Mouse (Mus musculus) left cerebral cortex, adult 2 months (tissue): Measurements from ENCODE around the gene Nol6. TPM values are rescaled to one million over a fixed set of nuclear protein-coding genes. Genes with fewer than 3 reads are reported as not detected.

Source experiments
- DNase-seq, 2 experiments: peaks; one replicate each; pipeline ENCODE4 v3.0.0; 2021 to 2022; ENCODE audit warnings: low spot score in 2 of 2, mixed read lengths in 1 of 2; ENCODE audit errors: extremely low spot score in 1 of 2
- H3K27ac ChIP-seq: fragments of 200-600 bp; 2 replicates; pipeline ENCODE4 v1.8.1; 2022
- H3K4me3 ChIP-seq: fragments of 200-600 bp; 2 replicates; pipeline ENCODE4 v1.8.1; 2022
- CTCF ChIP-seq: fragments of 200-600 bp; IDR thresholded peaks from 2 replicates; pipeline ENCODE4 v1.8.1; 2022; ENCODE audit warnings: antibody characterized with exemption, mild to moderate bottlenecking, moderate library complexity
- intact Hi-C: fragments of 180-260 bp; cut with DNase I; formaldehyde crosslinking; loops from one replicate; pipeline ENCODE4 v1.15.1; 2025
- total RNA-seq, 2 experiments: library from RNA; stranded (reverse); gene quantifications; 2 replicates each; pipeline ENCODE4 v1.2.3; 2021

Gene Nol6
- total RNA-seq, 2 experiments from 2014 or later, result 91.4 to 97.4 TPM

DNA sequence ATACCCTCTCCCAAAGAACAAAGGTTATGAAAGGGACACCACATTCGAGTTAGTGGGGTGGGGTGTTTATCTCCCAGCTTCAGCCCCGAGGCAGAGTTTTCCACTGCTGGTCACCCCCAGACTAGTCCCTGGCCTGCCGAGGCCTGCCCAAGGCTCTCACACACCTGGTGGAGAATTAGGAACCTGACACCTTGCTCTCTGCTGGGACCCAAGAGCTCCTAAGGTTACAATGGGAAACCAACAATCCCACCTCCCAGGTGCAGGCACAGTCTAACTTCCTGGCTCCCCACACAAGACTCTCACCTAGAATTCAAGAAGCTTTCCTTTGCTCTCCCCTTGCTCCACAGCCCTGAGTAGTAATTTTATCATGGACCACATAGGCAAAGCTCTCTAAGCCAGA is 7.4 kb downstream of the Nol6 start:
- DNase-seq, result no peak
- TF ChIP-seq CTCF, result no peak
- intact Hi-C loops, result no loop called here
- H3K4me3 ChIP-seq, result no peak overlapping the region
- H3K27ac ChIP-seq, result no peak overlapping the region

DNA sequence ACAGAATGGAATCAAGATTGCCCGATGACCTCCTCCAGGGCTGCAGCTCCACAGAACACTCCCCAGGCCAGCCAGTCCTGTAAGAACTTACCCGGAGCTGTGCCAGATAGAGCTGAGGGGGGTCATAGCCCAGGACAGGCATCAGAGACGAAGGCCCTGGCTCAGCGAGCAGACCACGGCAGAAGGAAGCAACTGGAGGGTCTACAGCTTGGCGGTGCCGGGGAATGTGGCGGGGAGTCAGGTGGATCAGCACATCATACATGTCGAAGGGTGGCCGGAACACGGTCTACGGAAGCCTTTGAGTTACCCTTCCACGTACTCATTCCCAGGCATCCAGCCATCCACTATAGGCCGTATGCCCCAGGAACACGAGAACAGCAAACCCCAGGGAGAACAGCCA is 8.5 kb downstream of the Nol6 start:
- no peak overlapping the region for H3K27ac ChIP-seq
- intact Hi-C loops, result no loop called here
- H3K4me3 ChIP-seq, result no peak overlapping the region
- TF ChIP-seq CTCF, result no peak
- no peak for DNase-seq

DNA sequence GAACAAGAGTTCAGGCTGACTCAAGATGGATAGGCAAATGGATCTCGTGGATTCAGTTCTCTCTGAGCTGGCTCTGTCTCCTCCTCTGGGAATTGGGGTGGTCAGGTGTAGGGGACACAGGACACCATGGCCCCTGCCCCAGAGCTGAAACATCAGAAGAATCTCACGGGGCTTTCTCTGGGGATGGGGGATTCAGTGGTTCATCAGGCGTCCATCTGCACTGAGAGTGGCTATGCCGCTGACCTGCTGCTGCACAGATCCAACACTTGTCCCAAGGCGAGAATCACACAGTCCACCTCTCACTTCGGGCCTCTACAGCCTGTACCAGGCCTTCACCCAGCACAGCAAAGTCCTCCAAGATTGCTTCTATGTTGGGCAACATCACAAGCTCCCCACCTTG is 9.2 kb downstream of the Nol6 start:
- no peak for TF ChIP-seq CTCF
- DNase-seq, result no peak
- intact Hi-C loops, result no loop called here
- H3K27ac ChIP-seq, result no peak overlapping the region
- no peak overlapping the region for H3K4me3 ChIP-seq

DNA sequence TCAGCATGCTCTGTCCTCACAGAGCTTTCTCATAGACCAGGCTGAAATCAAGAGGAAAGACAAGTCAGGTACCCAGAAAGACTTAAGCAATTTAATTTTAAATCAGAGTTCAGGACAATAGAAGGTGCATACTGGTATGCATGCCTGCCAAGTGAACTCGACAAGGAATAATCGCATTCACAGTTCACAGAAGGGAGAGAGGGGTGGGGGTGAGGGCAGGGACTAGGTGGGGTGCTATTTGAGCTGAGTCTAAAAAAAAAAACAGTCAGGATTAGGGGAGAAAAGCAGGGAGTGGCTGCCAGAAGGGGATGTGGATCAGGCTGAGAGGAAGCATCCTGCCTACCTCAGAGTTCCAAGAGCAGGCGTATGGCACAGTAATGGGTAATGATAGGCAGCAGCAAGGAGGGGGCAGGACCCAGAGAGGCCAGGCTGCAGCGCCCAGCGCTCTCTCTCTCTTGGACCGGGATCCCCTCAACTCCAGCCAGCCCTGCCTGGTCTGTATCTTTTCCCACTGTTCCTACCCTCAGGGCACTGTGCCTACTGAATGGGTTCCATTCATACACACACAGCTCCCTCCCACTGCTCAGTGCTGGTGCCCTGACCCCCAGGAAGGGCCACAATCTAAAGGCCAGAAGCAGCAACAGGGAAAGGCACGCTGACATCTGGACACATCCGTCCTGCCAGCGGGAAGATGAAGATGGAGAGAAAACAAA is 9.7 kb downstream of the Nol6 start:
- TF ChIP-seq CTCF, result no peak
- Histone ChIP-seq H3K27ac (no peak overlapping the region), H3K4me3 (no peak overlapping the region)
- DNase-seq, result no peak
- intact Hi-C loops, result no loop called here

DNA sequence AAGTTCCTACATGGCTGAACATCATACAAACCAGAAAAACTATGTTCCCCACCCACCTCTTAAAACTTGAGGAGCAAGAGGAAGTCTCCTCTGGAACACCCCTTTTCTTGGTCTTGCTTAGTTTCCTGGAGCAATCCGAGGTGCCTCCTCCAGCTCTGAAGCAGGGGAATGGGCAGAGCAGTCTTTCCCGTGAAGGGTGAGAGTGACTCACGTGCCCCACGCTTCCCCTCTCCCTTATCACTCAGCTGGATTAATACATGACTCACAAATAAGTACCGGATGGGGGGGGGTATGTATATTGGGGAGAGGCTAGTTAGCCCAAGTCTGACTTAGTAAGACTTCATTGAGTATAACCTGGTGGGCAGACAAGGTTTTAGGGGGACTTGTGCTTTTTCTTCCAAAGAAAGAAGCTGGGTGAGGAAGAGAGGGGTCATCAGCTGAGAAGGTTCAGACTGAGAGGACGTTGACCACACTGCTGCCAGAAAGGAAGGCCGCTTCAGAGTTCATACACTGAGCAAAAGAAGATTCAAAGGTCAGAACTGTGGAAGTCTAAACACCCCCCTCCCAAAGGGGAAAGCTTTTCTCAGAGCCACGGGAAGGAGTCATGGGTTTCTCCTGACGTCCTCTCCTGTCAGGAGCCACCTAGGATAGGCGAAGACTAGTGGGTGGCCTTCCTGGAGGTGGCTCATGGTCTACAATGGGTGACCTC is 15.4 kb downstream of the Nol6 start:
- intact Hi-C loops, result no loop called here

DNA sequence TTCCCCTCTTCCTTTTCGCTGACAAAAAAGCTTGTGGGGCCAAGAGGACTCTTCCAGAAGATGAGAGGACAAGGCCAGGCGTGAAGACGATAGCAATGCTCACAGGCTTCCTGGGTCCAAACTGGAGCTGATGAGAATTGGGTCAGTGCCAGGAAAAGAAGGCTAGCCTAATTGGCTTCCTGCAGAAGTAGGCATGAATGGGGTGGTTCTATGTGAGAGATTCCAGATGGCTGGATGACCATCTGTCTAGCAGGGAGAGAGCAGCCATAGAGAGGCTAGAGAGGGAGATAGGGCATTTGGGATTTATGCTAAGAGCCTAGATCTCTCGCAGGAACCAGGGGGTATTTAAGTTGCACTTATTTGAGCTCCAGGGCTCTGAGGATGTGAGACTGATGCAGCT is 16.8 kb downstream of the Nol6 start:
- Histone ChIP-seq H3K4me3 (no peak overlapping the region), H3K27ac (no peak overlapping the region)
- intact Hi-C loops, result no loop called here
- DNase-seq, result no peak
- TF ChIP-seq CTCF, result no peak

More for the DNA sequence above, 15.4 kb downstream of the Nol6 start:
- Histone ChIP-seq H3K27ac (no peak overlapping the region), H3K4me3 (no peak overlapping the region)
- no peak for TF ChIP-seq CTCF
- DNase-seq, result no peak

DNA sequence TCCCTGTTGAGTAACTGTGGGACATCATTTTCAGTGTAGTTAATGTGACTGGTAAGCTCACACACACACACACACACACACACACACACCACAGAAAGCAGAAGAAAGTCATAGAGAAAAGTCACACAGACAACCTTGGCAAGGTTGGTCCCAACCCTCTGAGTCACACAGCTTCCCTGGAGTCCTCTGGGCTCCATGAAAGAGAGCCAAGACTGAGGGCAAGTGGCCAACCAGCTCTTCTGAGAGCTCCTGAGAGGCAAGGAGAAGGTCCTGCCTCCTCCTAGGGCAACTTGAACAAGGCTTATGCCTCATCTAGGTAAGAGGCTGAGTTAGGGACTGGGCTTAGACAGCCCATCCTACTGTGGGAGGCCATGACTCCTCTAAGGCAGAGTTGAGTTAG is 21.4 kb downstream of the Nol6 start:
- DNase-seq, result no peak
- Histone ChIP-seq H3K27ac (no peak overlapping the region), H3K4me3 (no peak overlapping the region)
- intact Hi-C loops, result no loop called here
- TF ChIP-seq CTCF, result no peak

DNA sequence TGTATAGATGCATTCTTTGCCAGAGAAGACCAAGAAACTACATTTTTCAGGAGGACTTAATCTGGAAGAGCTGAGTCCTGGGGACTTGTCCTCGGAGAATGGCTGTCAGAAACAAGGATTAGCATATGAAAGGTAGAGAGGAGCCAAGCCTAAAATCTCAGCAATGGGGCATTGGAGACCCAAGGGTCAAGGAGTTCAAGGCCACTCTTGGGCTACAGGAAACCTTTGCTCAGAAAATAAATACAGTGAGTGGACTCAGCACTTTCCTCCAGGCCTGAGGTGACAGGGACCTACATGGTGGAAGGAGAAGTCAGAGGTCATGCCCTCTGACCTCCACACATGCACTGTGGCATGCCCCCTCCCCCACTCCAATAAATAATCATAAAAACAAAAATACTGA is 23.3 kb downstream of the Nol6 start:
- no peak for TF ChIP-seq CTCF
- no peak overlapping the region for H3K4me3 ChIP-seq
- intact Hi-C loops, result no loop called here
- H3K27ac ChIP-seq, result no peak overlapping the region
- DNase-seq, result no peak

DNA sequence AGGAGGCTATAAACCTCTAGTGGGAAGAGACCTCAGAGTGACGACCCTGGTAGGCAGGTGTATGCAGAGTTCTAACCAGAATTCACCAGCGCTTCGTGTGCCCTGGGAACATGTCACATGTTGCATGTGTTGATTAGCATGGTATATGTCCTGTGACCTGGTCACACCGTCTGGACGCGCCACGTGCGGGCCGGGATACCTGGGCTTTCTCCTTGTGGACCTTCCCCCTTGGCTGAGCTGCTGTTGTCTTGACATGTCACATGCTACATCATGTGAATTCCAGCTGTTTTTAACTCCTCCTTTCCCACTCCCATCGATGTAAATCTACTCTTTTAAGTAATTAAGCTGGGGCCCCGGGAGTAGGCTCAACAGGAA is 25.7 kb downstream of the Nol6 start:
- no peak overlapping the region for H3K4me3 ChIP-seq
- H3K27ac ChIP-seq, result no peak overlapping the region
- TF ChIP-seq CTCF, result no peak
- intact Hi-C loops, result no loop called here
- DNase-seq, result no peak

DNA sequence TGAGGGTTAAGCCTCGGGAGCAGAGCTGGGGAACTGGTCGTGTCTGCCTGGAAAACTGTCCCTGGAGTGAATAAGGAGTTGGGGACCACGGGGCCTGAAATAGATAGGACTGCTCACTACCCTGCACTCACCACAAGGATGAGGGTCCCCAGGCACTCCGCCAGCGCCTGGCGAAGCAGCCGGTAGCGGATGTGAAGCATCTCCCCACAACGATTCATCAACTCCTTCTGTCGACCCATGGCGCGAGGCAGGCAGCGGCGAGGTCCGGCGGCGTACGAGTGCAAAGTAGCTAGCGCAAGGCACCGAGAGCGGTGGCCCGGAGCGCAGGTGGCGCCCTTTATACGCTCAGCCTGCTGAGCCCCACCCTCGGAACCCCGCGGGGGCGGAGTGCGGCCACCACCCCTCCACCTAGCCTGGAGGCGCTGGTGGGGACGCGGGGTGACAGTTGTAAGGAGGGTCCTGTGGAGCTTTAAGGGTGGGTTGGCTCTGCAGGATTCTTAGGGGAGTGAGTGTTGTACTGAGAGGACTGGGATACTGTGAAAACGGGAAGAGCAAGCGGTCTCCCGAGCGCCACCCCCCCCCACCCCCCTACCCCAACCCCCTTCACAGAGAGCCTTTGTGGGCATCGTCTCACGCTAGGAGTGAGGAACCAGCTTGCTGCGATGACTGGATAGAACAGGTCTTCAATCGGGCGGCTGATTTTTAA is 26.2 kb downstream of the Nol6 start, which contains the start of gene Aqp3:
TSS of gene Aqp3 (minus strand) at position 313 of the 706 bp plus-strand sequence.
- intact Hi-C loops, result no loop called here
- Histone ChIP-seq H3K27ac (no peak within 1 kb of the TSS), H3K4me3 (peak within 1 kb of the TSS; percentile 43)
- peak in 1 of 2 experiments; percentile 19 for DNase-seq
- no peak for TF ChIP-seq CTCF

DNA sequence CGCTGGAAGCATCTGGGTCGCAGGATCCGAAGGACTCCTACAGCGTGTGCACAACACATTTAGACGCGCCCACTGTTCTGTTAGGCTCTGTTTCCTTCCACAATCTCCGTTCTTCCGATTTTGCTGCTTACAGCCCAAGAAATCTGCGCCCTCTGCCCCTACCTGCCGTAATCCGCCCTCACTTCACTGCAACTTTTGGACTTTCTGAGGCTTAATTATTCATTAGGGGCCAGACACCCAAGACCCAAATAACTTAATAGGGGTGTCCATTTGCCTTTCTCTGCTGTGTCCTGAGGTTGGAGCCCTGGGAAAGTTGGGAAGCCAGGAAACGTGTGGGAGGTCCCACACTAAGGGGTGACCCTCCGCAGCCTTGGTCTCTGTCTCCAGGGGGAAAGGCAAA is 26.9 kb downstream of the Nol6 start:
- DNase-seq, result no peak
- no peak for TF ChIP-seq CTCF
- Histone ChIP-seq H3K4me3 (no peak overlapping the region), H3K27ac (no peak overlapping the region)
- intact Hi-C loops, result no loop called here

DNA sequence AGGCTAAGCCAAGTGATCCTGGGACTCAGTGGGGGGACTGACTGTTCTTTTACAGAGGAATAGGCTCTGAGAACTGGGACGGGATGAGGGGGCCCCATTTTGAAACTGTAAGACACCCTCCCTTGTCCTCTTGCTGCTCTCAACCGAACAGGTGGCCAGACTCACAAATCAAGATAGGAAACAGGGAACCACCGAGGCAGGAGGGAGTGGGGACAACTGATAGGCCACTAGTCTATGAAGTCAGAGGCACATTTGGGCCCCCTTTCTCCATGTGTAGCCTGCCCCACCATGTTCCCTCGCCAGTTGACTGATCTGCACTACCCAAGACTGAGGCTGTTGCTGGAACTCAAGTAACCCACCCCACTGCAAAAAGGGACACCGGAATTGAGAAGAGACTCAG is 27.5 kb downstream of the Nol6 start:
- TF ChIP-seq CTCF, result no peak
- Histone ChIP-seq H3K27ac (no peak overlapping the region), H3K4me3 (no peak overlapping the region)
- intact Hi-C loops, result no loop called here
- no peak for DNase-seq

DNA sequence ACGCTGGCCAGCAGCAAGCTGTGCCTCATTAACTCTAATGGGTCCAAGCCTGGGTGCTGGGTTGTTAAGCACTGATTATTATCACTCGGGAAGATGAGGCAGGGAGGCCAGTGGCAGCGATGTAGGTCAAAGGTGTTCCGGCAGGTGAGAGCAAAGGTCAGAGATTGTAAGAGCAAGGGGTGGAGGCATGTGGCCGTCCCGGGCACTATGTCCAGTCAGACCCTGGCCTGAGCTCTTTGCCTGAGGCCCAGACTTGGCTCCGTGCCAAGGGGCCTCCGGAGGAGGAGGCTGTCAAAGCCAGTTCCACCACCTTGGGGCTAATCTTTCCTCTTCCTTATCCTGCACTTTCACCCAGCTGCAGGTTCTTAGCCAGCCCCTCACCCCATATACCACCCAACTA is 28.1 kb downstream of the Nol6 start:
- no peak overlapping the region for H3K27ac ChIP-seq
- no peak for DNase-seq
- no peak for TF ChIP-seq CTCF
- H3K4me3 ChIP-seq, result no peak overlapping the region
- intact Hi-C loops, result no loop called here
